Mouse (Mus musculus) liver, adult 2 months (tissue): ENCODE results near the gene Degs2.

ENCODE experiments used
- CTCF ChIP-seq: fragments of 200-500 bp; IDR thresholded peaks from 2 replicates; pipeline ENCODE4 v1.5.1; 2011; ENCODE audit warnings: low read depth, low read length, control low read depth
- POLR2A ChIP-seq: fragments of 200-500 bp; IDR thresholded peaks from 2 replicates; pipeline ENCODE4 v1.6.1; 2011; ENCODE audit warnings: low read length, control low read depth; ENCODE audit not compliant: insufficient read depth; ENCODE audit errors: extremely low read depth

DNA sequence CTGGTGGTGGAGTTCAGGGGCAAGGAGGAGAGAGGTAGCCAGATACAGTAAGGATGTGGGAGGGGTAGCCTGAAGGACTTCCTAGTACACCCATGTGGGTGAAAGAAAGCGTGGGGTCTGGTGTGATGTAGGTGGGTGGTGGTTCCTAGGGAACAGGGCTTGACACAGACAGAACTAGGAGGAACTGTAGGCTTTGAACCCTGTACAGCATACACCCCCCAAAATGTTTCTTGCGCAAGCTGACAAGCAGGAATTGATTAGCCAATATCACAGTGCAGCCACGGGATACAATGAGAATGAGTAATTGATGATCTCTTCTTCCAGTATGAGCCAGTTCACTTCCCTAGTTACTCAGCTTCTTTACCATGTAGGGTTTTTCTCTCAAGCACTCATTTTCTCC lies 63.0 kb downstream of the Degs2 start:
- TF ChIP-seq CTCF: no peak
- TF ChIP-seq POLR2A: no peak
